Mouse (Mus musculus): ENCODE data around the gene Phactr4. TPM values are rescaled to one million over a fixed set of nuclear protein-coding genes. Genes with fewer than 3 reads are reported as not detected.

The Phactr4 gene
- total RNA-seq, 2 experiments from 2014 or later, result 10.7 to 12.4 TPM

GRCm38 (mm10) chr4:132411322-132412094 is 10.8 kb downstream of the Phactr4 start:
- DNase-seq (ENCODE audit: low spot score in 2 of 2), result peak in 1 of 2 experiments; percentile 12

GRCm38 (mm10) chr4:132409587-132410229 is 12.6 kb downstream of the Phactr4 start:
- no peak for DNase-seq (ENCODE audit: low spot score in 2 of 2)

GRCm38 (mm10) chr4:132406393-132407189 is 15.7 kb downstream of the Phactr4 start:
- DNase-seq (ENCODE audit: low spot score in 2 of 2), result no peak

- no peak for DNase-seq (ENCODE audit: low spot score in 2 of 2)
These were observed 17.7 kb downstream of the Phactr4 start for GRCm38 (mm10) chr4:132404588-132404987.

- DNase-seq (ENCODE audit: low spot score in 2 of 2), result peak in 1 of 2 experiments; percentile 12
These were observed 19.1 kb downstream of the Phactr4 start for GRCm38 (mm10) chr4:132403063-132403660.

- DNase-seq (ENCODE audit: low spot score in 2 of 2), result no peak
These were observed 21.3 kb downstream of the Phactr4 start for GRCm38 (mm10) chr4:132401016-132401415.

GRCm38 (mm10) chr4:132398863-132399262 is 23.4 kb downstream of the Phactr4 start:
- no peak for DNase-seq (ENCODE audit: low spot score in 2 of 2)

- peak in 1 of 2 experiments; percentile 19 for DNase-seq (ENCODE audit: low spot score in 2 of 2)
These were observed 24.1 kb downstream of the Phactr4 start for GRCm38 (mm10) chr4:132398045-132398774.

GRCm38 (mm10) chr4:132397120-132397519 is 25.2 kb downstream of the Phactr4 start:
- DNase-seq (ENCODE audit: low spot score in 2 of 2), result no peak

- DNase-seq (ENCODE audit: low spot score in 2 of 2), result no peak
These were observed 26.0 kb downstream of the Phactr4 start for GRCm38 (mm10) chr4:132396251-132396650.

GRCm38 (mm10) chr4:132391063-132391740 is 31.1 kb downstream of the Phactr4 start:
- DNase-seq (ENCODE audit: low spot score in 2 of 2), result no peak

- DNase-seq (ENCODE audit: low spot score in 2 of 2), result no peak
These were observed 33.0 kb downstream of the Phactr4 start for GRCm38 (mm10) chr4:132389302-132389701.

GRCm38 (mm10) chr4:132387617-132388016 is 34.7 kb downstream of the Phactr4 start:
- no peak for DNase-seq (ENCODE audit: low spot score in 2 of 2)

GRCm38 (mm10) chr4:132386846-132387245 is 35.4 kb downstream of the Phactr4 start:
- DNase-seq (ENCODE audit: low spot score in 2 of 2), result no peak

GRCm38 (mm10) chr4:132385771-132386410 is 36.4 kb downstream of the Phactr4 start:
- no peak for DNase-seq (ENCODE audit: low spot score in 2 of 2)

GRCm38 (mm10) chr4:132383455-132383854 is 38.8 kb downstream of the Phactr4 start:
- no peak for DNase-seq (ENCODE audit: low spot score in 2 of 2)

GRCm38 (mm10) chr4:132382296-132382695 is 40.0 kb downstream of the Phactr4 start:
- DNase-seq (ENCODE audit: low spot score in 2 of 2), result no peak

GRCm38 (mm10) chr4:132380965-132381616 is 41.2 kb downstream of the Phactr4 start:
- DNase-seq (ENCODE audit: low spot score in 2 of 2), result no peak

GRCm38 (mm10) chr4:132373820-132374219 is 48.5 kb downstream of the Phactr4 start:
- DNase-seq (ENCODE audit: low spot score in 2 of 2), result no peak

Measured in layer of hippocampus, adult 18-20 months (tissue).